Mouse (Mus musculus): ENCODE measurements around the gene Sart3.
A peak's percentile ranks its signal among the peaks of the same experiment; 100 is the strongest.
"Not testable (repeated sequence)": the region's sequence is repeated elsewhere in the genome, so short reads cannot be mapped to it uniquely, and the experiment has no call there.

Sart3 gene

GRCm38 (mm10) chr5:113790453-113791196 lies 18.3 kb upstream of the Sart3 start:
- no peak for DNase-seq (ENCODE audit: low spot score in 2 of 2)

- DNase-seq (ENCODE audit: low spot score in 2 of 2), result no peak
Measured at GRCm38 (mm10) chr5:113789075-113789788, 16.9 kb upstream of the Sart3 start.

GRCm38 (mm10) chr5:113788645-113789044 lies 16.3 kb upstream of the Sart3 start:
- DNase-seq (ENCODE audit: low spot score in 2 of 2), result no peak

- DNase-seq (ENCODE audit: low spot score in 2 of 2), result no peak
Measured at GRCm38 (mm10) chr5:113786985-113787384, 14.7 kb upstream of the Sart3 start.

GRCm38 (mm10) chr5:113784104-113784503 lies 11.8 kb upstream of the Sart3 start:
- DNase-seq (ENCODE audit: low spot score in 2 of 2), result not testable (repeated sequence)

GRCm38 (mm10) chr5:113783581-113784001 lies 11.3 kb upstream of the Sart3 start:
- peak; percentile 39 to 59 for DNase-seq (ENCODE audit: low spot score in 2 of 2)

- no peak for DNase-seq (ENCODE audit: low spot score in 2 of 2)
Measured at GRCm38 (mm10) chr5:113782624-113783023, 10.3 kb upstream of the Sart3 start.

- no peak for DNase-seq (ENCODE audit: low spot score in 2 of 2)
Measured at GRCm38 (mm10) chr5:113781875-113782274, 9.6 kb upstream of the Sart3 start.

- DNase-seq (ENCODE audit: low spot score in 2 of 2), result no peak
Measured at GRCm38 (mm10) chr5:113781254-113781653, 8.9 kb upstream of the Sart3 start.

GRCm38 (mm10) chr5:113780763-113781162 lies 8.5 kb upstream of the Sart3 start:
- no peak for DNase-seq (ENCODE audit: low spot score in 2 of 2)

- DNase-seq (ENCODE audit: low spot score in 2 of 2), result no peak
Measured at GRCm38 (mm10) chr5:113780082-113780752, 7.9 kb upstream of the Sart3 start.

- DNase-seq (ENCODE audit: low spot score in 2 of 2), result no peak
Measured at GRCm38 (mm10) chr5:113779569-113779968, 7.3 kb upstream of the Sart3 start.

GRCm38 (mm10) chr5:113777728-113778127 lies 5.4 kb upstream of the Sart3 start:
- DNase-seq (ENCODE audit: low spot score in 2 of 2), result not testable (repeated sequence)

GRCm38 (mm10) chr5:113776896-113777226 lies 4.6 kb upstream of the Sart3 start:
- DNase-seq (ENCODE audit: low spot score in 2 of 2), result no peak

GRCm38 (mm10) chr5:113776128-113776895 lies 4.0 kb upstream of the Sart3 start:
- DNase-seq (ENCODE audit: low spot score in 2 of 2), result no peak

- DNase-seq (ENCODE audit: low spot score in 2 of 2), result no peak
Measured at GRCm38 (mm10) chr5:113775585-113775984, 3.3 kb upstream of the Sart3 start.

- peak; percentile 72 to 77 for DNase-seq (ENCODE audit: low spot score in 2 of 2)
Measured at GRCm38 (mm10) chr5:113773664-113774063, 1.4 kb upstream of the Sart3 start.

GRCm38 (mm10) chr5:113772905-113773519 lies 702 bp upstream of the Sart3 start:
- DNase-seq (ENCODE audit: low spot score in 2 of 2), result peak in 1 of 2 experiments; percentile 28

GRCm38 (mm10) chr5:113771213-113772162 lies 822 bp downstream of the Sart3 start:
- peak; percentile 80 to 82 for DNase-seq (ENCODE audit: low spot score in 2 of 2)

- peak in 1 of 2 experiments; percentile 39 for DNase-seq (ENCODE audit: low spot score in 2 of 2)
Measured at GRCm38 (mm10) chr5:113768806-113769205, 3.5 kb downstream of the Sart3 start.

Measured in right cerebral cortex, postnatal 36 days (tissue).